Mouse (Mus musculus) urinary bladder, adult 2 months (tissue): ENCODE measurements around the gene Shisa7. TPM values are rescaled to one million over a fixed set of nuclear protein-coding genes. Genes with fewer than 3 reads are reported as not detected.
"Not testable (repeated sequence)": the region's sequence is repeated elsewhere in the genome, so short reads cannot be mapped to it uniquely, and the experiment has no call there.

Experiments
- DNase-seq: peaks from one replicate; pipeline ENCODE4 v3.0.0; 2022; ENCODE audit warnings: low spot score
- polyA plus RNA-seq: library from polyadenylated mRNA; depleted of rRNA; stranded (reverse); fragments of >200 nt; gene quantifications from 2 replicates; pipeline ENCODE4 v1.2.3, GENCODE M21; 2012; rRNA removed

Gene Shisa7
- polyA plus RNA-seq, 1 experiment = 1.3 TPM

DNA sequence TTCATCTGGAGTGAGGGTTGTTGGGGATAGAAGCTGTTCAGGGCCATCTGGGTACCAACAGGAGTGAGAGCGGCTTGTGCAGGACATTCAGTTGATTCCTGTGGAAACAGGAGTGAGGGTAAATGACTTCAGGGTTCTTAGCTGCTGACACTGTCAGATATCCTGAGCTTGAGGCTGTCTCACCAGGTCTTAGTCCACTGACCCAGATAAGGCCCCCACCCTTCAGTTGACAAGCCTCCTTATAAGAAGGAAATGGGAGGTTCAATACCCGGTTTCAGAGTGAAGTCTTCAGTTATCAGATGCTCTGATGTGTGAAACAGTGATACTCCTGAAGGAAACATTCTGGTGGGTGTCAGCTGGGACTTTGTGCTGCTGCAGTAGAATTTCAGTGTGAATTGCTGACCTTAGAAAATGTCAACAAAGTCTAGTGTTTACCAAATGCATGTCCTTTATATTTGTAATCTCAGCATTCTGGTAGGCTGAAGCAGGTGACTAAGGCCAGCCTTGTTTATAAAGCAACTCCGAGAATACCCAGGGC lies 49.8 kb downstream of the Shisa7 start:
- DNase-seq = no peak

DNA sequence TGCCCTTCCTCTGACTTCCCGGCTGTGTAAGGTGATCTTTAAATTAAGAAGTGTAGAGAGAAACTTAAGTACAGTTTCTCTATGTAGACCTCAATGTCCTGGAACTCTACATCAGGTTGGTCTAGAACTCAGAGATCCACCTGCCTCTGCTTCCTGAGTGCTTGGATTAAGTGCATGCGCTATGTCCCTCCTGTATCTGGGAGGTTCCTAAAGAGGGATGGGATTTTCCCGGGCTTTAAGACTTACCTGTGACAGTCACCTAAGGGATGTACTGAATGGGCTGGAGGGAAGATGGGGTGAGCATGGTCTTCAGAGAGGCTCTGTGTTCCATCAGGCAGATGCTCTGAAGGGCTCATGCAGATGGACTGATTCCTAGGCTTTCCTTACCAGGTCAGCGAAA lies 50.8 kb downstream of the Shisa7 start:
- DNase-seq = no peak

DNA sequence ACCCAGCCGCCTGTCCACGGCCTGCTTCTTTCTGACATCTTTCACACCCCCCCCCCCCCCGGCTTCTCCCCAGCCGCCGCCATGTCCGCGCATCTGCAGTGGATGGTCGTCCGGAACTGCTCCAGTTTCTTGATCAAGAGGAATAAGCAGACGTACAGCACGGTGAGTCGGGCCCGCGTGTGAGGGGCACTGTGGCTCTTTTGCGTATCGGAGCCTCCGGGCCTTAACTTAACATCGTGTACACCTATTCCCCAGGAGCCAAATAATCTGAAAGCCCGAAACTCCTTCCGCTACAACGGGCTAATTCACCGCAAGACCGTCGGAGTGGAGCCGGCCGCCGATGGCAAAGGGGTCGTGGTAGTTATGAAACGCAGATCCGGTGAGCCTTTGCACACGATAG lies 51.2 kb downstream of the Shisa7 start:
- not testable (repeated sequence) for DNase-seq

DNA sequence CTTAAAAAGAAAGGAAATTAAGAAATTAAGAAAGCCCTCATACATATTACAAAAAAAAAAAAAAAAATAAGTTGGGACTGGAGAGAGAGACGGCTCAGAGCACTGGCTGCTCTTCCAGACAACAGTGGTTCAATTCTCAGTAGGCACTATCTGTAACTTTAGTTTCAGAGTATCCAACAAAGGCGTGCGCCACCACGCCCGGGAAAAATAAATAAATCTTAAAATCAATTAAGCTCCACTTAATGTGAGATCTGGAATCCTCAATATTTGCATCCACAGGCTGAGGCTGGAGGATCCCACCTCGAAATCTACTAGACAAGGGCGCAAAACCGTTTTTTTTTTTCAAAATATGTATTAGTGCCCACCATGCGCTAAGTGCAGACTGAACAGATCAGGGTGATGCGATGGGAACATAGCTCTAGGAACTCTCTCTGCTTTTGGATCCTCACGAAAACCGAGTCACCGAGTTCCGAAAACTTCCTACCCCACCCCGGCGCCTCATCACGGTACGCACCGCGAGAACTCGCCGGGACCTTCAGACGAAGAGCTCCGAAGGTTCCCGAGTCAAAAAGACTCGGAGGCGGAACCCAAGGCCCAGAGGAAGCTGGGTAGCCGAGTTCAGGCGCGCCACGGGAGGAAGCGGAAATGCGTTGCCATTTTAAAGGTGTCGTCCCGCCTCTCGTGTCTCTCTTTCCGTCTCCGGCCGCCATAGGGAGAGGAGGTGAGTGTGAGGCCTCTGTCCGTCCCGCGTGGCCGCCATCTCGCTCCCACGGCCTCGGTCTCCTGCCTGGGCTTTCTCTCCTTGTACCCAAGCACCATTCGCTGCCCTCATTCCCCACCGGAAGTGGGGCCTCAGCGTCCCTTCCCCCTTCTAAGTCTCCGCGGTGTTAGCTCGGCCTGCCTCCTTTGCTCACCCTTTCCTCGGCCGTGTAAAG lies 52.0 kb downstream of the Shisa7 start, which contains the start of gene Rpl28:
TSS of gene Rpl28 (plus strand) at position 597 of the 935 bp plus-strand sequence.
- peak; percentile 90 for DNase-seq

DNA sequence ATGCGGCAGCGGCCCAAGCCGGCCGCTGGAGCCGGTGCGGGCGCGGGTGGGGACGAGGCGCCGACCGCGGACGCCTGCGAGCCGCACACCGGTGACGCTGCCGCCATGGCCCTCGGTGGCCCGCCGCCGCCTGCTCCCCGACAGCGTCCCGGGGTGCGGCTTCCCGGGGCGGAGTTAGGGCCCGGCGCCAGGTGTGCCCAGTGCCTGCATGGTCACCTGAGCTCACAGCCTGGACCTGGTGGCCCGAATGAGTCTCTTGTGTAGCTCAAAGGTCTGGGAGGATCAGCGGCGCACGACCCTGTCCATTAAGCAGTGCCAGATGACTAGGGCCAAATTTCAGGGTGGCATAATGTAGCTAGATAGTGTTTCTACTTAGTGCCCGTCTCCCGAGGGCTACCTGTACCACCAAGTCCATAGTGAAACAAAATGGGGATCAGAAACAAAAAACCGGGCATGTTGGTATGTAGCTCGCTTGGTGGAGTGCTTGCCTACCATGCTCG lies 55.0 kb downstream of the Shisa7 start, which contains the start of gene Tmem238:
TSS of gene Tmem238 (minus strand) at position 221 of the 500 bp plus-strand sequence.
- no peak for DNase-seq

DNA sequence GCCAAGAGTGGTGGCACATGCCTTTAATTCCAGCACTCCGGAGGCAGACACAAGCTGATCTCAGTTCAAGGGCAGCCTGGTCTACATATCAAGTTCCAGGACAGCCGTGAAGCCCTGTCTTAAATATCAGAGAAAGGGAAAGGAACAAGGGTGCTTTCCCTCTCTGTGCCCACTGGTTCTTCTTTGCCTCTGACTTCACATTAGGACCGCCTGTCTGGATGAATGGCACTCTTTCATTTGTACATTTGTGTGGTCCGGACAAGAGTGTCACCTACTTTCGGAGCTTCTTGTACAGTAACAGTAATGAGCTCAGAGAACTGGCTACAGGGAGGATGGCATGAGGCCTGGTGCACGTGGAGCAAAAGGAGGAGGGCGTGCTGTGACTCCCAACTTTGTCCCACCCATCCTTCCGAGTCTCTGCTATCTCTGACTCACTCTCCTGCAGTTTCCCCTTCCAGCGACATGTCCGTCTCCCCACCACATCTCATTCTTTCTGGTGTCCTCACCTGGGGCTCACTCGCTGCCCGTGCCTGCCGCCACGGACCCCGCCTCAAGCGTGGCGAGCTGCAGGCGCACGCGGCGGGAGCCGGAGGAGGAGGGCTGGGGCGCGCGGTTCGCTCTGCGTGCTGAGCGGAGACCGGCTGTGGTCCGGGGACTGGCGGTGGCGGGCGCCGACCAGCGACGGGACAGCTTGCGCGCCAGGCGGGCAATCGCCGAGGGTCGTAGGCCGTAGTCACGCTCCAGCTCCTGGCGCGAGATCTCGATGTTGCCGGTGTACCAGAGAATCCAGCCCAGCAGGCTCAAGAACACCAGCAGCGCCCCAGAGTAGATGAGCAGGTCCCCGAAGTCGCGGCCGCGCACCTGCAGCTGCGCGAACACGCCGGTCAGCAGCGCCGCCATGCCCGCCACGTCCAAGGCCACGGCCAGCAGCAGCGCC lies 55.7 kb downstream of the Shisa7 start:
- DNase-seq = peak; percentile 79

DNA sequence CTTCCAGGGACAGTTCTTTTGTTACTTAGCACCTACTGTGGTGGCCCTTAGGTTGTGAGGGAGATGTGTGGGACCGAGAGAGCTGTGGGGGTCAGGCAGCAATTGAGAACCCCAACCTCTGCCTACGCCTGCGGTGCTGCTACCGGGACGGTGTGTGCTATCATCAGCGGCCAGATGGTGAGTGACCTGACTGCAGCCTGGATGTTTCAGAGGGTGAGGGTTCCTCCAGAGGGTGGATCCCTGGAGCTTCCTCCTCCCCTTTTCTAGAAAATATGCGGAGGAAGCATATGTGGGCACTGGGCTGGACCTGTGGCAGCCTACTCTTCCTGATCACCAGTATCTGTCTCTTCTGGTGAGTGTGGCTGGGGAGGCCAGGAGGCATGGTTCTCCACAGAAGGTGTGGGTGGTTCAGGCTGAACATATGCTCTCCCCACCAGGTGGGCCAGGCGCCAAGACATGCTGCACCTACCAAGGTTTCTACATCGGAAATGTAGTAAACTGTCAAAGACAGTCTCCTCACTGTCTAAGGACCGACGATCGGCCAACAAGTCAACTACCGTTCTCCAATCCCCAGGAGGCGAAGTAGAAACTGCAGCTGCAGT lies 60.7 kb downstream of the Shisa7 start:
- no peak for DNase-seq

DNA sequence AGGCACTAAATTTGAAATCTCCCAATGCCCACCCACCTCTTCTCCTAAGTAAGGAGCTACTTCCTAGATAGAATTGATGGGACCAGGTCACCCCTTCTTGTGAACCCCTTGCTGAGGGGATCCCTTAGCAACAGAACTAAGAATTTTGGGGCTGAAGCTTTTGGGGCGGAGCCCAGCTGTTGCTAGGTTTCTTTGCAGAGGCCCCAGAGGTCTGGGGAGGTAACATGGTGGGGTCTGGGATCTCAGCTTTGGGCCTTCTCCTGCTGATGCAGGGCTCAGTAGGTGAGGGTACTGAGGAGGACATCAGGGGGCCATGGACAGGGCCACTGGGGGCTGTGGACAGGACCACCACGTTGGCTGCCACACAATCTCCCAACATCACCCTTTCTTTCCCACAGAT lies 61.7 kb downstream of the Shisa7 start, which contains the start of the genes Il11 and Tmem190:
TSS of gene Il11 (minus strand) at position 101 of the 400 bp plus-strand sequence.
TSS of gene Tmem190 (plus strand) at position 179 of the 400 bp plus-strand sequence.
- no peak for DNase-seq

DNA sequence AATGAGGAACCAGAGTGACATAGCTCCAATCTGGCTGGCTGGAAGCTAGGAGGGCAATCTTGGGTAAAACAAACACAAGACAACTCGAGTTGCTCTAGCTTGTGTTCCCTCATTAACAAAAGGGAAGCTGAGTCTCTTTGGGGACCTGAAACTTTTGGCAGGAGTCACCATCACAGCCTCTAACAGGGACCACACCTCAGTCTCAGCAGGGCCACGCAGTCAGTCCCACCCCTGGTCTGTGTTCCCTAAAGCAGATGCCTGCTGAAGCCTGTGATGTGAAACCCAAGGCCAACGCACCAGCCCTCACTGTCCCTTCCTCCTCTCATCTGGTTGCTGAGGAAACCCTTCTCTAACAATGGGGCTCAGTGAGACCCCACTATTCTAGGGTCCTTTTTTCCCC lies 62.4 kb downstream of the Shisa7 start:
- no peak for DNase-seq

DNA sequence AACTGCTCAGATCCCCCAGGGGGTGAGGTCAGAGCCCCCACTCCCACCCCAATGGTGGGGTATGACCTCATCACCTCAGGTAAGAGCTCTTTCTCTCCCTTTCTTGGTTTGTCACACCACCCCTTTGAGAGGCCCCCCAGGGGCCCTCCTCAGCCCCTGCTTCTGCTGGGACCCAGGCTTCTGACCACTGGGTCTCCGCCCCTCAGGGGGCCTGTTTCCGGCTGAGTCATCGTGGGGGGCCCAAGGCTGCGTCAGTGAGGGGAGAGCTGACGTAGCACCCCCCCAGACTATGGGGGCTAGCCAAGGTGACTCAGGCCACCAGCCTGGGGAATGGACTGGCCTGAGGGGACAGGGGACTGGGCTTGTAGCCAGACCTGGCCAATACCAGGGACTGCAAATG lies 64.6 kb downstream of the Shisa7 start:
- no peak for DNase-seq

DNA sequence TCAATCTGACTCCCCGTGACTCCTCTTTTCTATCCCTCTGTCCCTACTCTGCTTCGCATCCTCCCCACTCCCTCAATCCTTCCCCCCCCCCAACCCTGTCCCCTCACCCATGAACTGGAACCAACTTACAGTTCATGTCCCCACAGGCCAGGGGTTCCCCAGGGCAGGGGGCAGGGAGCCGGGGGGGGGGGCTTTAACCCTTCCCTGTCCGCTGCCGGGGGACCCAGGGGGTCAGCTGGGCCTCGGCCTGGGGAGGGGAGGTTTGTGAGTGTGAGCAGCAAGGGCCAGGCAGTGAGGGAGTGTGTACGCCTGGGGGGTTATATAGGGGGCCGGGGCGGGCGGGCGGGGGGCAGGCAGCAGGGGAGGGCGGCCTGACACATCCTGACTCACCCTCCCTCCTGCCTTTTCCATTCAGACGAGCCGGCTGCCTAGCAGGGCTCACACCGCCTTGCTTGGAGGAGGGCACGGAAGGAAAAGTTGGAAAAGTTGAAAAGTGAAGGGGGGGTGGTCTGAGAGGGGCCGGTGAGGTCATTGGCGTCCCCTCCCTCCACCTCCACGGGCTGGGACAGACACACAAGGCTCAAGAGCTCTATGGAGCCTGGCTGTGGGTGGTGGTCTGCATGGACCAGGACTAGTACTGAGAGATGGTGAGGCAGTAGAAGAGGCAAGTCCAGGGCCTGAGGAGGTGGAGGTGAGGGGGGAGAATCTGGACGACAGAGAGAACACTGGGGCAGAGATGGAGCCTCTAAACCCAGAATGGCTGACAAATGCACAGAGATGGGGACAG lies 66.5 kb downstream of the Shisa7 start:
- DNase-seq = no peak

DNA sequence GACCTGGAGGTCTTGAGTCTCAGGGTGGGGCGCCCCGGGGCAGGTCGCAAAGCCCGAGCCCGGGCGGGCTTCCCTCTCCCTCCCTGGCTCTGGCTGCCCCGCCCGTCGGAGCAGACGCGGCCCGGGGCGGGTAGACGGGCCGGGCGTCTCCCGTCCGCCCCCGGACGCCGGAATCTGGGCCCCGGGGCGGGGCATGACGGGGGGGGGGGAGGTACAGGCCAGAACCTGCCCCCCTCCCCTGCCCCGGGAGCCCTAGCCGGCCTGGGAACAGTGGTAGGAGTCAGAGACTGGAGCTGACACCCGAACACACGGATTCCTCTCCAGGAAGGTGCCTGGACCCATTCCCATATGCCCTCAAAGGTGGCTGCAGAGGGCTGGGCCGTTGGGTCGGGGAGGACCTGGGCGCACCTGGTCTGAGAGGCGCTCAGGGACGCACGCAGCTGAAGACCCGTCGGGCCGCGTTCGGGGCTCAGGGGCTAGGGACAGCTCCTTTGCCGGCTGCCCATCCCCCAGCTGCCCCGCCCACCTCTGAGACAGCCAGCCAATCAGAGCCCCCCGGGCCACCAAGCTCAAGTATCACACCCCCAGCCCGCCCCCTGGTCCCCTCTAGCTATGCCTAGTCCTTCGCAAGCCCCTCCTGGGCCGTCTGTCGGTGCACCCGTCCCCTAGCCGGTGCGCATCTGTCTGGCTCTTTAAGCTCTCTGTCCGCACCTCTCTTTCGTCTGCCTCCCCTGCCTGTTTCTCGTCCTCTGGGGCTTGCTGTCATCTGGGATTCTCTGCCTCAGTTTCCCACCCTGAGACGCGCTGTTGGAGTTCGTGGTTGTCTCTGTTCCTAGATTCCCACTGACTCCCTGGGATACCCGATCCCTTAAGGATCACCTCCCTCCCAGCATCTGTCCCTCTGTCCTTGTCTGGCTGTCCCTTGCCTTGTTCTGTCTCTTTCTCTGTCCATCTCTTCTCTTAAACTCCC lies 67.3 kb downstream of the Shisa7 start:
- peak; percentile 38 for DNase-seq

DNA sequence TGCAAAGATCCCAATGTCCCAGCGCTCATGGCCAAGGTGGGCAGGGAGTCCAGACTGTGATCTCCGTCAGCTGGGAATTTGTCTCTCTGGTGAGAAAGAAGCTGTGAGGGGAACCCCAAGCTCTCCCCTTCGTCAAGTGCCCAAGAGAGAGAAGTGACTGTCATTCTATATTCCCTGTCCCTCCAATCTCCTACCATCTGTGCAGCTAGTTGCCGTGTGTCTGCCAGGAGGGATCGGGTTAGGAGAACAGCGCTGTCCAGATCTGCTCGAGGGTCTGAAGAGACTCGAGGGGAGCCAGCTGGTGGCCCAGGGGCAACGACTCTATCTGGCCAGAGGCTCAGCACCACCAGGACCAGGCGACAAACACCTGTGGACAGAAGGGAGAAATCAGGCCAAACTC lies 68.4 kb downstream of the Shisa7 start:
- no peak for DNase-seq

Other genes starting within 250 kb of the Shisa7 start
- gene Ptprh, start 240.7 kb downstream of the Shisa7 start, polyA plus RNA-seq = not detected in 2 replicates
- 15.5 and 19.2 TPM in 2 replicates for gene Tmem86b, start 213.3 kb downstream of the Shisa7 start, polyA plus RNA-seq
- 130 and 140 TPM in 2 replicates for gene Ppp6r1, start 185.7 kb downstream of the Shisa7 start, polyA plus RNA-seq
- 33.0 and 33.5 TPM in 2 replicates for gene Hspbp1, start 159.6 kb downstream of the Shisa7 start, polyA plus RNA-seq
- gene Brsk1, start 154.1 kb downstream of the Shisa7 start, polyA plus RNA-seq = 10.1 and 12.8 TPM in 2 replicates
- gene Tmem150b, start 119.4 kb downstream of the Shisa7 start, polyA plus RNA-seq = 0.99 and 1.1 TPM in 2 replicates
- 69.0 and 73.6 TPM in 2 replicates for gene Kmt5c, start 104.6 kb downstream of the Shisa7 start, polyA plus RNA-seq
- gene Cox6b2, start 91.6 kb downstream of the Shisa7 start, polyA plus RNA-seq = 40.5 and 61.3 TPM in 2 replicates
- gene Fam71e2, start 73.4 kb downstream of the Shisa7 start, polyA plus RNA-seq = 0.06 and 0.08 TPM in 2 replicates
- 0.61 and 0.62 TPM in 2 replicates for gene Il11, start 61.8 kb downstream of the Shisa7 start, polyA plus RNA-seq
- gene Tmem190, start 61.8 kb downstream of the Shisa7 start, polyA plus RNA-seq = not detected in 2 replicates
- gene Tmem238, start 55.0 kb downstream of the Shisa7 start, polyA plus RNA-seq = 13.6 and 14.6 TPM in 2 replicates
- 448 and 645 TPM in 2 replicates for gene Rpl28, start 51.8 kb downstream of the Shisa7 start, polyA plus RNA-seq
- gene Ube2s, start 32.1 kb downstream of the Shisa7 start, polyA plus RNA-seq = 115 and 129 TPM in 2 replicates
- 16.3 and 19.4 TPM in 2 replicates for gene Isoc2b, start 25.6 kb upstream of the Shisa7 start, polyA plus RNA-seq
- gene Isoc2a, start 32.5 kb upstream of the Shisa7 start, polyA plus RNA-seq = 17.1 and 21.3 TPM in 2 replicates
- 0.15 and 0.22 TPM in 2 replicates for gene Gm36210, start 61.8 kb upstream of the Shisa7 start, polyA plus RNA-seq
- gene Zfp628, start 70.5 kb upstream of the Shisa7 start, polyA plus RNA-seq = 7.7 and 10.1 TPM in 2 replicates
- 10.6 and 14.1 TPM in 2 replicates for gene Nat14, start 77.3 kb upstream of the Shisa7 start, polyA plus RNA-seq
- gene Ssc5d, start 81.1 kb upstream of the Shisa7 start, polyA plus RNA-seq = 10.5 and 12.9 TPM in 2 replicates
- 0.29 and 0.46 TPM in 2 replicates for gene Sbk2, start 119.7 kb upstream of the Shisa7 start, polyA plus RNA-seq
- gene Sbk3, start 126.5 kb upstream of the Shisa7 start, polyA plus RNA-seq = 0.25 and 0.44 TPM in 2 replicates
- 35.6 and 38.2 TPM in 2 replicates for gene Zfp579, start 151.5 kb upstream of the Shisa7 start, polyA plus RNA-seq
- gene Zfp524, start 169.7 kb upstream of the Shisa7 start, polyA plus RNA-seq = 25.1 and 25.4 TPM in 2 replicates
- 19.5 and 22.8 TPM in 2 replicates for gene Fiz1, start 170.0 kb upstream of the Shisa7 start, polyA plus RNA-seq
- 0.25 TPM in 1 of 2 replicates, not detected in the other for gene Gm44973, start 170.8 kb upstream of the Shisa7 start, polyA plus RNA-seq
- gene Zfp865, start 175.7 kb upstream of the Shisa7 start, polyA plus RNA-seq = 18.8 and 27.1 TPM in 2 replicates
- gene Ccdc106, start 175.9 kb upstream of the Shisa7 start, polyA plus RNA-seq = 13.1 and 13.7 TPM in 2 replicates
- gene 4632433K11Rik, start 189.4 kb upstream of the Shisa7 start, polyA plus RNA-seq = not detected in 2 replicates
- 9.5 and 9.6 TPM in 2 replicates for gene Zfp784, start 193.8 kb upstream of the Shisa7 start, polyA plus RNA-seq
- 12.1 and 19.8 TPM in 2 replicates for gene Zfp580, start 206.8 kb upstream of the Shisa7 start, polyA plus RNA-seq
- gene U2af2, start 217.4 kb upstream of the Shisa7 start, polyA plus RNA-seq = 160 and 166 TPM in 2 replicates
- gene Epn1, start 235.5 kb upstream of the Shisa7 start, polyA plus RNA-seq = 82.8 and 93.1 TPM in 2 replicates